Mouse (Mus musculus): Measurements from ENCODE around the gene Mrpl23. TPM values are rescaled to one million over a fixed set of nuclear protein-coding genes. Genes with fewer than 3 reads are reported as not detected.
A peak's percentile ranks its signal among the peaks of the same experiment; 100 is the strongest.

Mrpl23 gene
- polyA plus RNA-seq, 2 experiments = 14.4 to 45.9 TPM

- WGBS (ENCODE audit: insufficient replicate concordance) = 81% methylated on average over 6 of the region's 6 CpGs
- Histone ChIP-seq H3K27ac (no peak overlapping the region), H3K27me3 (ENCODE audit: control insufficient read depth, insufficient read depth, low read length) (no peaks in the 10 kb centered on the region), H3K9me3 (ENCODE audit: control insufficient read depth, low read length) (no peaks in the 10 kb centered on the region), H3K4me2 (ENCODE audit: low read depth) (no peak overlapping the region), H3K4me1 (replicated peaks; ENCODE audit: control insufficient read depth in 2 of 2, insufficient read depth in 2 of 2, low read length in 1 of 2) (peaks cover 0 to 12% of the 10 kb centered on the region in 2 experiments; a peak in 2 of 4 replicates), H3K4me3 (ENCODE audit: insufficient read depth in 1 of 2, low read depth in 2 of 2, low read length in 2 of 2) (no peak overlapping the region), H3K36me3 (replicated peaks; ENCODE audit: control insufficient read depth, insufficient read depth, low read depth) (no peaks in the 10 kb centered on the region), H3K9ac (replicated peaks) (no peak overlapping the region)
- DNase-seq (ENCODE audit: low read depth in 3 of 3, low spot score in 3 of 3) = no peak
- no peak for TF ChIP-seq EP300 (IDR thresholded peaks at IDR 0.05; ENCODE audit: low read depth)
- no peak for TF ChIP-seq CTCF (IDR thresholded peaks at IDR 0.05; ENCODE audit: low read depth)
- no peak for ATAC-seq (ENCODE audit: insufficient read depth)
Observed at GRCm38 (mm10) chr7:142548706-142549105, 16.2 kb downstream of the Mrpl23 start.

GRCm38 (mm10) chr7:142549941-142550763 is 17.7 kb downstream of the Mrpl23 start:
- WGBS (ENCODE audit: insufficient replicate concordance) = 66% methylated on average over 10 of the region's 10 CpGs
- TF ChIP-seq CTCF (IDR thresholded peaks at IDR 0.05; ENCODE audit: low read depth) (peak; percentile 5; the same call in 1 of the 2 replicates), EP300 (IDR thresholded peaks at IDR 0.05; ENCODE audit: low read depth) (no peak)
- no peak overlapping the region for H3K27ac ChIP-seq
- no peak overlapping the region for H3K4me3 ChIP-seq (ENCODE audit: insufficient read depth in 1 of 2, low read depth in 2 of 2, low read length in 2 of 2)
- no peak overlapping the region for H3K4me2 ChIP-seq (ENCODE audit: low read depth)
- H3K9me3 ChIP-seq (ENCODE audit: control insufficient read depth, low read length) = no peaks in the 10 kb centered on the region
- peaks cover 0 to 25% of the 10 kb centered on the region in 2 experiments; a peak in 2 of 4 replicates for H3K4me1 ChIP-seq (replicated peaks; ENCODE audit: control insufficient read depth in 2 of 2, insufficient read depth in 2 of 2, low read length in 1 of 2)
- DNase-seq (ENCODE audit: low read depth in 3 of 3, low spot score in 3 of 3) (no peak), ATAC-seq (ENCODE audit: insufficient read depth) (no peak)
- H3K36me3 ChIP-seq (replicated peaks; ENCODE audit: control insufficient read depth, insufficient read depth, low read depth) = no peaks in the 10 kb centered on the region
- no peak overlapping the region for H3K9ac ChIP-seq (replicated peaks)
- H3K27me3 ChIP-seq (ENCODE audit: control insufficient read depth, insufficient read depth, low read length) = no peaks in the 10 kb centered on the region

- no peaks in the 10 kb centered on the region for H3K36me3 ChIP-seq (replicated peaks; ENCODE audit: control insufficient read depth, insufficient read depth, low read depth)
- no peak overlapping the region for H3K27ac ChIP-seq
- TF ChIP-seq CTCF (IDR thresholded peaks at IDR 0.05; ENCODE audit: low read depth) = no peak
- DNase-seq (ENCODE audit: low read depth in 3 of 3, low spot score in 3 of 3) (no peak), ATAC-seq (ENCODE audit: insufficient read depth) (no peak)
- H3K4me3 ChIP-seq (ENCODE audit: insufficient read depth in 1 of 2, low read depth in 2 of 2, low read length in 2 of 2) = no peak overlapping the region
- H3K9me3 ChIP-seq (ENCODE audit: control insufficient read depth, low read length) = no peaks in the 10 kb centered on the region
- H3K4me1 ChIP-seq (replicated peaks; ENCODE audit: control insufficient read depth in 2 of 2, insufficient read depth in 2 of 2, low read length in 1 of 2) = peaks cover 0 to 26% of the 10 kb centered on the region in 2 experiments; a peak in 2 of 4 replicates
- WGBS (ENCODE audit: insufficient replicate concordance) = 74% methylated on average over 14 of the region's 14 CpGs
- no peak overlapping the region for H3K4me2 ChIP-seq (ENCODE audit: low read depth)
- no peak overlapping the region for H3K9ac ChIP-seq (replicated peaks)
- H3K27me3 ChIP-seq (ENCODE audit: control insufficient read depth, insufficient read depth, low read length) = no peaks in the 10 kb centered on the region
Observed at GRCm38 (mm10) chr7:142550935-142551373, 18.5 kb downstream of the Mrpl23 start.

GRCm38 (mm10) chr7:142551691-142552090 is 19.2 kb downstream of the Mrpl23 start:
- H3K4me1 ChIP-seq (replicated peaks; ENCODE audit: control insufficient read depth in 2 of 2, insufficient read depth in 2 of 2, low read length in 1 of 2) = peaks cover 0 to 28% of the 10 kb centered on the region in 2 experiments; a peak in 2 of 4 replicates
- TF ChIP-seq EP300 (IDR thresholded peaks at IDR 0.05; ENCODE audit: low read depth) = no peak
- TF ChIP-seq CTCF (IDR thresholded peaks at IDR 0.05; ENCODE audit: low read depth) = no peak
- H3K4me2 ChIP-seq (ENCODE audit: low read depth) = no peak overlapping the region
- H3K27me3 ChIP-seq (ENCODE audit: control insufficient read depth, insufficient read depth, low read length) = no peaks in the 10 kb centered on the region
- no peaks in the 10 kb centered on the region for H3K9me3 ChIP-seq (ENCODE audit: control insufficient read depth, low read length)
- H3K27ac ChIP-seq = no peak overlapping the region
- ATAC-seq (ENCODE audit: insufficient read depth) (no peak), DNase-seq (ENCODE audit: low read depth in 3 of 3, low spot score in 3 of 3) (no peak)
- no peak overlapping the region for H3K9ac ChIP-seq (replicated peaks)
- WGBS (ENCODE audit: insufficient replicate concordance) = 60% methylated on average over 5 of the region's 5 CpGs
- H3K36me3 ChIP-seq (replicated peaks; ENCODE audit: control insufficient read depth, insufficient read depth, low read depth) = no peaks in the 10 kb centered on the region
- H3K4me3 ChIP-seq (ENCODE audit: insufficient read depth in 1 of 2, low read depth in 2 of 2, low read length in 2 of 2) = no peak overlapping the region

- peaks cover 3 to 30% of the 10 kb centered on the region in 2 experiments; a peak in 3 of 4 replicates for H3K4me1 ChIP-seq (replicated peaks; ENCODE audit: control insufficient read depth in 2 of 2, insufficient read depth in 2 of 2, low read length in 1 of 2)
- H3K36me3 ChIP-seq (replicated peaks; ENCODE audit: control insufficient read depth, insufficient read depth, low read depth) = no peaks in the 10 kb centered on the region
- DNase-seq (ENCODE audit: low read depth in 3 of 3, low spot score in 3 of 3) (no peak), ATAC-seq (ENCODE audit: insufficient read depth) (peak; percentile 52)
- no peak overlapping the region for H3K4me3 ChIP-seq (ENCODE audit: insufficient read depth in 1 of 2, low read depth in 2 of 2, low read length in 2 of 2)
- H3K4me2 ChIP-seq (ENCODE audit: low read depth) = no peak overlapping the region
- no peak overlapping the region for H3K27ac ChIP-seq
- WGBS (ENCODE audit: insufficient replicate concordance) = 39% methylated on average over 13 of the region's 13 CpGs
- TF ChIP-seq EP300 (IDR thresholded peaks at IDR 0.05; ENCODE audit: low read depth) (no peak), CTCF (IDR thresholded peaks at IDR 0.05; ENCODE audit: low read depth) (peak; percentile 47; the same call in 1 of the 2 replicates)
- no peak overlapping the region for H3K9ac ChIP-seq (replicated peaks)
- no peaks in the 10 kb centered on the region for H3K27me3 ChIP-seq (ENCODE audit: control insufficient read depth, insufficient read depth, low read length)
- no peaks in the 10 kb centered on the region for H3K9me3 ChIP-seq (ENCODE audit: control insufficient read depth, low read length)
Observed at GRCm38 (mm10) chr7:142552591-142553416, 20.3 kb downstream of the Mrpl23 start.

All from liver, embryonic 14.5 days (tissue).